Mouse (Mus musculus): ENCODE results near the gene Dmgdh.

Dmgdh gene

DNA sequence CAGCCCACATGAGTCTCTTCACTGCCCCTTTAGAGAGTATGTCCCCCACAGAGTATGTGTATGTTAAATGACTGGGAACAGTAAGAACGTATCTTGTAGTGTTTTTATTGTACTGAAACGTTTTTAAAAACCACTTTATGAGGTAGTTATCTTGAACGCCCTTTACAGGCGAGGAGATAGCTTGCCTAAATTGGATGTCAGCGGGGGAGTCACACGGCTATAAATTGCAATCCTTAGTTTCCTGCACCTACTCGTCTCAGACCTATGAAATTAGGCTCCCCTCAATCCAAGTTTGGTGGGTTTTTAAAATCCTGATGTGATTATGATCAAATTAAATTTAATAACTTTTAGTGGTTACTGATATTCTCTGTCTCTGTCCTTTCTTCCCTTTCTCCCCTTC is 98.6 kb downstream of the Dmgdh start:
- no peak for DNase-seq (ENCODE audit: low spot score in 2 of 2)

DNA sequence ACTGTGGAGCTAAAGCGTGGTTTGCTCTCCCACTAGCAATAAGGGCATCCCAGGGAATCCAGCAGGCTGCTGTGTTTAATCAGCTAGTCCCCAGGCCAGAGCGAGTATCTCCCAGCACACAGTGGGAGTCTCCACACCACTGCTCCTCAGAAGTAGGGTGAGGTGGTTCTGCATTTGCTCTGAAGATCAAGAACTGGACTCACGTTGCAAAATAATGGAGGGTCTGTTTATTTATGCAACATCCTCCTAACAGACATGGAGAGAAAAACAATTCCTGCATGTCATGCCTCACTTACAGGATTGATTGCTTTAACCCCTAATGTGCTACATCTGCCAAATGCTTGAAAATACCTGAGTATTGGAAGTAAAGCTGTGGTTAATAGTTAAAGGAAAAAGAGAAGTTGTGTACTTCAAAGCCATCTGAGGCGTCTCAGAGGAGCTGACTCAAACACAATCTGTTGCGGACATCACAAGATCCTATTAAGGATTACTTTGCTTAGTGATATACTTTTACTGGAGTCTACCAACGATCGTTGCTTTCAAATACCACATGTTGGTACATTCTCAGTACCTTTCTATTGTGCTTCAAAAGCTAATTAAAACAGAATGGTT is 99.6 kb downstream of the Dmgdh start:
- no peak for DNase-seq (ENCODE audit: low spot score in 2 of 2)

DNA sequence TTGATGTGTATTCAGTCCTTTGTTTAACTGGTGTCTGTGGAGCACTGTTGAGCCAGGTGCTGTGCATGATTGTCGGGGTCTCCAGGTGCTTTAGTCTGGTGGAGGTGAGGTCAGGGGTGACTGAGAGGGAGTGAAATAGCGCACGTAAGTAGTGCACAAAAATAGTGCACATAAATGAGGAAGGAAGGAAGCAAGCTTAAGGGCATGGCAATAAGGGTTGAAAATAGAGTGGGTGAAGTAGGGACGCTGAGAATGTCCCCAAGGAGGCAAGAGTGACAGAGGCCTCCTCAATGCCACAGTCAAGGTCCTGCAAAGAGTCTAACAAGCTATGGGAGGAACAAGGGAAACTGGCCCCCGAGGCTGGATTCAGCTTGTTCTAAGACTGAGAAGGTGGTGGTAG is 108.6 kb downstream of the Dmgdh start:
- no peak for DNase-seq (ENCODE audit: low spot score in 2 of 2)

DNA sequence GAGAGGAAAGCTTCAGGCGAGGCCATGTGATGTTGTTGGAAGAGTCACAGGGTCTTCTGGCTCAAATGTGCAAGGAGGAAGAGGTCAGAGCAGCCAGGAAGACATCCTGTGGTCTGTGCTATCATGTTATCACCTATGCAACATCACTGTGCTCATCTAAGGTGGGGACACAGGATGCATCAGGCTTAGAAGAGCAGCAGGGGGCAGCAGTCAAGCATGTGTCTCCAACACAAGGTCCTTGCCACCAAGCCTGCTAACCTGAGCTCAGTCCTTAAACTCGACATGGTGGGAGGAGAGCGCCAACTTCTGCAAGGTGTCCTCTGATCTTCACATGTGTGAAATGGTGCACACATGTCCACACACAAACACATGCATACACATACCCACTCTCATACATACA is 111.1 kb downstream of the Dmgdh start:
- DNase-seq (ENCODE audit: low spot score in 2 of 2) = no peak

DNA sequence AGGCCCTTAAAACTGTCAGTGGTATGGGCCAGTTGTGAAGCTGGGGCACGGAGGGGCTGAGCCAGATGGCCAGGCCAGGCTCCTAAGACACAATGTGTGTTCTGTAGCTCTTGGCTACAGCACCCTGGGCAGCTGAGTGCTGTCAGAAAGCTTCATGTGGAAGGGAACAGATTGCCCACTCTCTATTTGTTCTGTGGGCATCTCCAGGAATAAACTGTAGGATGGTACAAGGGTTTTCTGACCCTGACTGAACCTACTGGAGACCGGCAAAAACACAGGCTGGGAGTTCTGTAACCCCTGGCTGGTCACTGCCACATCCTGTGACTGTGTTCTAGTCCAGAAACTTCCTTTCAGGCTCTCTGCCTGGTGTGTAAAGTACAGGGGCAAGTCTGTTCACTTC is 111.8 kb downstream of the Dmgdh start:
- no peak for DNase-seq (ENCODE audit: low spot score in 2 of 2)

DNA sequence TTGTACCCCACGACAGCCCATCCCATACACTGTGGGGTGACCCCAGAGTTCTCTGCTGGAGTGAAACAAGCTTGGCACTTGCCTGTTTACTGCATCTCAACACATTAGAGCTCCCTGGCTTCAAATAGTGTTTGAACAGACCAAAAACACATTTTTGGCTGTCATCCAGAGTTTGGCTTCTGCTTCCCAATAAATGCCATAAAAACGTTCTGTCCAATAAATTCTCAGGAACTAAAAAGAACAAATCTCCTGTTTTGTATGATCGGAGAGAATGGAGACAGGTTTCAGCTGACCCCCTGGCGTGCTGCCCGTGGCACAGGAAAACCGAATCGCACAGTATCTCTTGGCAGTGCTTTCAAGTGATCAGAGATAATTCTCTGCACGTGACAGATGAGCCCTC is 113.4 kb downstream of the Dmgdh start:
- no peak for DNase-seq (ENCODE audit: low spot score in 2 of 2)

DNA sequence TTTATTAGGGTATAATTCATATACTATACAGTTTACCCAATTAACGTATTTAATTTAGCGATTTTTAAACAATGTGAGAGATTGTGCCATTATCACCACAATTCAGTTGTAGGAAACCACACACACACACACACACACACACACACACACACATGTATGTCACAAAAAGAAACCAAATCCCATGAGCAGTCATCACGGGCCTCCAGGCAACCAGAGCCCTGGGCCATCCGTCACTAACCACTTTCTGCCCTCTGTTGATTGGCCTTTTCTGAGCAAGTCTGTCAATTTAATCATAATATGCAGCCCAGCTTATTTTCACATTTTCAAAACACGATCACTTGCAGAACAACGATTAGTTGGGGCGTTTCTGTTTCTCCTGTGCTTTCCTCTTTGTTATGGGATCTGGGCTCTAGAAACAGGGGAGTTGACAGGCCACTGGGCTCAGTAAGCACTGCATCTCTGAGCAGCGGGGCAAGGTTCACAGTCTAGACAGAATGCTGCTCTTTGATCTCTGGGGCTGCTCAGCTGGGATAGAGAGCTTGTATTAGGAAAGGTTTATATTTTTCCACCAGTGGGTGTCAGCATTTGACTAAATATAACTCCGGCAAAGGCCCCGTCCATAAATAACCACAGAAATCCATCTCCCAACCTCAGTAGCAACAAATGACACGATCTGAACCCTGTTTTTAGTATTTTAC is 118.9 kb downstream of the Dmgdh start:
- DNase-seq (ENCODE audit: low spot score in 2 of 2) = no peak

DNA sequence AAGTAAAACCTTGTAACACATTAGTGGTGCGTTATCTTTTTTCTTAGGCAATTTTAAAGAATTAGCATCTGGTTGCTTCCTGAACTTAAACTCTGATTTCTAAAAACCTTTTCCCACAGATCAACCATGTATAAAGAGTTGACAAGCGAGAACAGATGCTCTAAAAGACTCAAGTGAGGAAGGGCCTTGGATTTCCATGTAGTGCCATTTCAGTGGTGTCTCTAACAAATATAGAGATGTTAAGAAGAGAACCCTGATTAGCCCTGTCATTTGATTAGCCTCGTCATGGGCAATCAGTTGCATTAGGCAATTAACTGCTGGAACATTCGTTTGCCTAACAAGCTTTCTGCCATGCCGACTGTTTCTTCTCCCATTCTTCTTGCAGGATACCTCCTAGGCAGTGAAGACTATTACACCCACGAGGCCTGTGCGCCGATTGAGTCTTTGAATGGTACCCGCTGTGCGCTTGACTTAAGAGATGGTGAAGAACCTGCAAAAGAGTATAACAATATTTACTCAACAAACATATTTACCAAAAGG is 119.5 kb downstream of the Dmgdh start:
- no peak for DNase-seq (ENCODE audit: low spot score in 2 of 2)

DNA sequence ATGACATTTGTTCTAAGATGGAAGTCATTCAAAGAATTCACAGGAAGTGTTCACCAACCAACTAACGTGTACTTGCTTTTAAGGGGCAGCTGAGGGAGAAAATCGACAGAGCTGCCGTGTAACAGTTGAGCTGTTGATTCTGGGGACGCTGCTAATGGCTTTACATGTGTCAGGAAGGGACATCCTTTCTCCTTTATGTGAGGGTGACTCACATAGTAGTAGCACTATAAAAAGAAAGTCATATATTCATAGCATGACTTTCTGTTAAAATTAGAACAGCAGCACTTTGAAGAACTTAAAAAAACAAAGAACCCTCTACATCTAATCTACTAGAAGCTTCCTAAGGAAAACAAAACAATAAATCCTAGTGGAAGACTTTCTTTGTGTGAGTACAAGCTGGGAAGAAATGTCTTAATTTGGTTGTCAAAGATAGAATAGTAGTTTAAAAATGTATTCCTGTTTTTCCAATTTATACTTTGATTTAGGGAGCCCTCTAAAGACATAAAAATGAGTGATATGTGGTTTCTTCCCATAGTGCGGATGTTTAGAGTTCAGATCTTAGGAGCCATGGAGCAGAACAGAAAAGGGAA is 122.9 kb downstream of the Dmgdh start:
- DNase-seq (ENCODE audit: low spot score in 2 of 2) = no peak
